ENCODE assay signal across 8 mouse cellular contexts in genomic region chr3:68572249-68573225, GRCm38 (mm10).
A peak's percentile ranks its signal among the peaks of the same experiment; 100 is the strongest.
DNase-seq lines count a peak whose midpoint lies in the region; ATAC-seq and TF ChIP-seq lines count a peak whose summit lies in the region.

No protein-coding gene starts in this region.

- no peak for TF ChIP-seq CTCF in liver, embryonic 14.5 days (IDR thresholded peaks at IDR 0.05; ENCODE audit: low read depth)

- no peaks in the 10 kb centered on the region for H3K9me3 ChIP-seq in heart, embryonic 10.5 days
- H3K9me3 ChIP-seq in liver, embryonic 14.5 days (ENCODE audit: control insufficient read depth, low read length), result no peaks in the 10 kb centered on the region

- ATAC-seq in common myeloid progenitor, adult 5-6 weeks (replicated peaks; ENCODE audit: low read depth, poor library complexity, severe bottlenecking), result peak; percentile 63
- peak; percentile 40 for ATAC-seq in granulocyte monocyte progenitor cell, adult 5-6 weeks (replicated peaks; ENCODE audit: poor library complexity, severe bottlenecking)
- ATAC-seq in liver, embryonic 14.5 days (ENCODE audit: insufficient read depth), result no peak

- H3K4me3 ChIP-seq in heart, embryonic 10.5 days, result peak overlapping the region; percentile 56
- no peak overlapping the region for H3K4me3 ChIP-seq in liver, embryonic 14.5 days (ENCODE audit: insufficient read depth in 1 of 2, low read depth in 2 of 2, low read length in 2 of 2)

- WGBS in heart, embryonic 10.5 days, result 19% methylated on average over 28 of the region's 28 CpGs
- 28% methylated on average over 28 of the region's 28 CpGs for WGBS in liver, embryonic 14.5 days (ENCODE audit: insufficient replicate concordance)

- H3K4me1 ChIP-seq in heart, embryonic 10.5 days, result peaks cover 53% of the 10 kb centered on the region
- no peaks in the 10 kb centered on the region for H3K4me1 ChIP-seq in liver, embryonic 14.5 days (replicated peaks; ENCODE audit: control insufficient read depth in 2 of 2, insufficient read depth in 2 of 2, low read length in 1 of 2)

- intact Hi-C loops in heart, postnatal 36 days (cut with DNase I), result no loop called here

- TF ChIP-seq EP300 in liver, embryonic 14.5 days (IDR thresholded peaks at IDR 0.05; ENCODE audit: low read depth), result no peak

- no peak overlapping the region for H3K9ac ChIP-seq in liver, embryonic 14.5 days (replicated peaks)

- peak overlapping the region; percentile 13; the same call in 1 of the 2 replicates for H3K4me2 ChIP-seq in liver, embryonic 14.5 days (ENCODE audit: low read depth)

- DNase-seq in heart, embryonic 10.5 days (ENCODE audit: low spot score), result no peak
- DNase-seq in heart, postnatal 36 days, result no peak
- DNase-seq in layer of hippocampus, adult 18-20 months (ENCODE audit: low spot score in 2 of 2), result peak; percentile 90 to 94
- DNase-seq in liver, embryonic 14.5 days (ENCODE audit: low read depth in 3 of 3, low spot score in 3 of 3), result no peak
- DNase-seq in retina, postnatal 1 day, result peak; percentile 92
- no peak for DNase-seq in urinary bladder, postnatal 4 days (ENCODE audit: low spot score in 2 of 2)

- peak overlapping the region; percentile 85 for H3K27ac ChIP-seq in heart, embryonic 10.5 days
- no peak overlapping the region for H3K27ac ChIP-seq in liver, embryonic 14.5 days

- no peaks in the 10 kb centered on the region for H3K27me3 ChIP-seq in heart, embryonic 10.5 days (ENCODE audit: insufficient read depth, poor library complexity, severe bottlenecking)
- H3K27me3 ChIP-seq in liver, embryonic 14.5 days (ENCODE audit: control insufficient read depth, insufficient read depth, low read length), result no peaks in the 10 kb centered on the region

- no peaks in the 10 kb centered on the region for H3K36me3 ChIP-seq in heart, embryonic 10.5 days
- H3K36me3 ChIP-seq in liver, embryonic 14.5 days (replicated peaks; ENCODE audit: control insufficient read depth, insufficient read depth, low read depth), result no peaks in the 10 kb centered on the region

Comparison
In these comparisons a context has a peak if more than half of its experiments do, and no peak if none do; other contexts are left out.
1. DNase-seq: peak in layer of hippocampus, adult 18-20 months (2 of 2) and retina, postnatal 1 day (single experiment); none in heart, embryonic 10.5 days (single experiment), heart, postnatal 36 days (0 of 2), liver, embryonic 14.5 days (0 of 3) and urinary bladder, postnatal 4 days (0 of 2).